Mouse (Mus musculus): ENCODE results near the gene Dync2li1. TPM values are rescaled to one million over a fixed set of nuclear protein-coding genes. Genes with fewer than 3 reads are reported as not detected.

The Dync2li1 gene
- polyA plus RNA-seq, 1 experiment from 2014 or later, result 36.9 TPM

- WGBS, result 94% methylated on average over 9 of the region's 9 CpGs
- no peak overlapping the region for H3K4me3 ChIP-seq
Measured at GRCm38 (mm10) chr17:84653544-84653943, 27.2 kb downstream of the Dync2li1 start.

GRCm38 (mm10) chr17:84656205-84656604 lies 29.9 kb downstream of the Dync2li1 start:
- Histone ChIP-seq H3K4me2 (peak overlapping the region; percentile 25; the same call in 1 of the 2 replicates), H3K9ac (0 out of 2 replicates have a peak overlapping the region, but pooled peaks have one; percentile 0), H3K27me3 (no peaks in the 10 kb centered on the region), H3K4me1 (replicated peaks) (peaks cover 33% of the 10 kb centered on the region), H3K9me3 (no peaks in the 10 kb centered on the region), H3K4me3 (no peak overlapping the region), H3K36me3 (peaks cover 4% of the 10 kb centered on the region; the same call in 1 of the 2 replicates), H3K27ac (peak overlapping the region; percentile 81)
- peak; percentile 20; the same call in 1 of the 2 replicates for ATAC-seq (ENCODE audit: low FRiP score)
- WGBS, result 52% methylated on average over 5 of the region's 5 CpGs

More at GRCm38 (mm10) chr17:84653544-84653943, 27.2 kb downstream of the Dync2li1 start:
- H3K36me3 ChIP-seq, result peaks cover 4% of the 10 kb centered on the region; the same call in 1 of the 2 replicates
- H3K27ac ChIP-seq, result no peak overlapping the region
- no peak for ATAC-seq (ENCODE audit: low FRiP score)
- no peak overlapping the region for H3K4me2 ChIP-seq
- H3K9me3 ChIP-seq, result no peaks in the 10 kb centered on the region
- peaks cover 26% of the 10 kb centered on the region for H3K4me1 ChIP-seq (replicated peaks)
- no peaks in the 10 kb centered on the region for H3K27me3 ChIP-seq
- H3K9ac ChIP-seq, result no peak overlapping the region

DNA sequence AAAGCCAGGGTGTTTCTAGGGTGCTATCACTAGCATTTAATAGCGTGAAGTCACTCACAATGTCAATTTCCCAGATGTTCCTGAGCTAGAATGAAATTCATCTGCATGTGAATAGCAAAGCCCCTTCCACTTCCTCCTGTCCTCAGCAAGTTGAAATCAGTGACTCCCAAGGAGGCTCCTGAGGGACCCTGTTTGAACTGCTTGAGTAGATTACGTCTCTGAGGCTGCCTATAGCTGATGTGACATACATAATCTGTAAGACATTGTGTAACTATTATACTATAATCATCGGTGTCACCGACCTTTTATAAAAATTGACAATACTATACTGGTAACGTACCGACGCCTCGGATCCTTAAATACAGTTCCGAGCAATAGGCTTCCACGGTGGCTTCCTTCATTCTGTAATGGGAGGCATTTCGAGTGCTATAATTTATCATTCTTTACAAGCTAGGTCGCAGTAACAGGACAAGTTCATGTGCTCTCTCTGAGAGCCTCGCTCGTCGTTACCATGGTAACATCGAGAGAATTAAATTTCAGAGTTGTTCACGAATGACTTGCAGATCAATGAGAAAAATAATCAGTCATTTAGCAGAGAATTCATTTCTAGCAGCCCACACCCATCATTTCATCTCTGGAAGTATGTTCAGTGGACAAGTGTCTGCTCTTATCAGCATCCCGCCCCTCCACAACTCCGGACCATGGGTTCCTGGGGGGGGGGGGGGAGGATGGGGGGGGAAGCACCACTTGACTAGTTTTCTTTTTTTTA lies 30.5 kb downstream of the Dync2li1 start:
- H3K27me3 ChIP-seq, result no peaks in the 10 kb centered on the region

GRCm38 (mm10) chr17:84657422-84657732 lies 31.1 kb downstream of the Dync2li1 start:
- peak; percentile 57; the same call in 1 of the 2 replicates for ATAC-seq (ENCODE audit: low FRiP score)
- Histone ChIP-seq H3K4me3 (no peak overlapping the region), H3K27me3 (no peaks in the 10 kb centered on the region), H3K9ac (no peak overlapping the region), H3K27ac (peak overlapping the region; percentile 81; the same call in 1 of the 2 replicates), H3K4me2 (no peak overlapping the region), H3K9me3 (no peaks in the 10 kb centered on the region), H3K36me3 (peaks cover 4% of the 10 kb centered on the region; the same call in 1 of the 2 replicates), H3K4me1 (replicated peaks) (peaks cover 33% of the 10 kb centered on the region)
- 63% methylated on average over 3 of the region's 3 CpGs for WGBS

More for the DNA sequence above, 30.5 kb downstream of the Dync2li1 start:
- H3K4me3 ChIP-seq, result no peak overlapping the region
- H3K9ac ChIP-seq, result 0 out of 2 replicates have a peak overlapping the region, but pooled peaks have one; percentile 0
- peak overlapping the region; percentile 81 for H3K27ac ChIP-seq
- peaks cover 33% of the 10 kb centered on the region for H3K4me1 ChIP-seq (replicated peaks)
- peak overlapping the region; percentile 25 for H3K4me2 ChIP-seq
- H3K36me3 ChIP-seq, result peaks cover 4% of the 10 kb centered on the region; the same call in 1 of the 2 replicates
- 34% methylated on average over 19 of the region's 19 CpGs for WGBS
- H3K9me3 ChIP-seq, result no peaks in the 10 kb centered on the region
- ATAC-seq (ENCODE audit: low FRiP score), result peak; percentile 80

DNA sequence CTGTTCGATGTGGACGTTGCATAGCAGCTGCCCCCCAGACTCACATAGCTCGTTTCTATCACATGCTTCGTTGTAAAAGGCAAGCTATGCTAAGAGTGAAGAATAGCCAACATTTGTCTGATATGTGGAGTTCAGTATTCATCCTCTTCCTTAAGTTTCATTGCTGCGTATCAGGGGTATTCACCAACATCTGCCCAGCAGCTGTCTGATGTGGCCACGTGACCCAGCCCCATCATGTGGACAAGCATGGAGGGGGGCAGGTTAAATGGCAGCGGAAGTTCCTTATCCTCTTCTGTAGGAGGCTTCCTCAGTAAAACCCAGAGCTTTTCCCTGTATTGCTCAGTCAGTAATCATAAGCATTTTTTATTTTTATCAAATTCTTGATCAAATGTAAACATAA lies 31.5 kb downstream of the Dync2li1 start:
- Histone ChIP-seq H3K27ac (peak overlapping the region; percentile 81; the same call in 1 of the 2 replicates), H3K27me3 (no peaks in the 10 kb centered on the region), H3K9me3 (no peaks in the 10 kb centered on the region), H3K4me3 (no peak overlapping the region), H3K4me1 (replicated peaks) (peaks cover 33% of the 10 kb centered on the region), H3K36me3 (peaks cover 4% of the 10 kb centered on the region; the same call in 1 of the 2 replicates), H3K4me2 (no peak overlapping the region), H3K9ac (no peak overlapping the region)
- no peak for ATAC-seq (ENCODE audit: low FRiP score)
- 69% methylated on average over 7 of the region's 7 CpGs for WGBS

- H3K27me3 ChIP-seq, result no peaks in the 10 kb centered on the region
- H3K4me3 ChIP-seq, result no peak overlapping the region
- 34% methylated on average over 5 of the region's 5 CpGs for WGBS
- H3K36me3 ChIP-seq, result peaks cover 2% of the 10 kb centered on the region; the same call in 1 of the 2 replicates
- no peak for ATAC-seq (ENCODE audit: low FRiP score)
- H3K9me3 ChIP-seq, result no peaks in the 10 kb centered on the region
- H3K4me2 ChIP-seq, result no peak overlapping the region
- H3K9ac ChIP-seq, result no peak overlapping the region
- no peak overlapping the region for H3K27ac ChIP-seq
- peaks cover 33% of the 10 kb centered on the region for H3K4me1 ChIP-seq (replicated peaks)
Measured at GRCm38 (mm10) chr17:84658195-84658594, 31.9 kb downstream of the Dync2li1 start.

DNA sequence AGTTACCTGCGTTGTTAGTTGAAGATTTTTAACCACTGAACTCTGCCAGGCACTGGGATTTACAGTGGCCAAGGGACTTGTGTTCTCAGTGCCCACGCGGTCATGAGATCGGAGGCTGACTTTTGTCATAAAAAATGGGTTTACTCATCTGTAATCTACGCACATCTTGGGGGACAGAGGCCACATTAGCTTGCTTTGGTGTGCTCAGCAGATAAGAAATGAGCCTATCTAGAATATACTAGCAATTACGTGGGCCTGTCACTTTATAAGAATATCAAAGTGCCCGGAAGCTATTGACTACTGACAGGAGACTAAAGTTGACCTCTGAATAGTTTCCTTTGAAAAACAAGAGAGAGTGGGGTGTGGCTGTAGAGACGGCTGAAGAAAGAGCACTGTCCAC lies 32.7 kb downstream of the Dync2li1 start:
- WGBS, result 66% methylated on average over 8 of the region's 8 CpGs
- Histone ChIP-seq H3K9me3 (no peaks in the 10 kb centered on the region), H3K4me2 (no peak overlapping the region), H3K27me3 (no peaks in the 10 kb centered on the region), H3K27ac (no peak overlapping the region), H3K4me3 (no peak overlapping the region), H3K9ac (no peak overlapping the region), H3K4me1 (replicated peaks) (peaks cover 33% of the 10 kb centered on the region), H3K36me3 (no peaks in the 10 kb centered on the region)
- ATAC-seq (ENCODE audit: low FRiP score), result no peak

DNA sequence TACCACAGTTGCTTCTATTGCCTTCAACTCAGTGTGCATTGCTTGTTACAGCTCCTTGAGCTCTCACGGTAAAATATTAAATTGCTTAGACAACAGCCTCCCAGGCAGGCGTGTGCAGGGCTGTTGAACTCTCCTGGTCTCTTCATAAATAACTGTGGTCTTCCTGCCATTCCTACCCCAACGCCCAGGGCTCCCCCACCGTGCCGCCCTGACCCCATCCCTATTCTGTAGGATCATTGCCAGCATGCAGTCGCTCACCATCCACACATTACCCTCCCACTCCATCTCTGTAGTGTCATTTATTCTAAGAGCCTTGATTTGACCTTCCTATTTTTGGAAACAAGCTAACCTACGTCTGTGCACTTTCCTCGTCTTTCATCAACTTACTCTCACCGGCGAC lies 38.8 kb downstream of the Dync2li1 start:
- no peak overlapping the region for H3K4me3 ChIP-seq
- no peak overlapping the region for H3K9ac ChIP-seq
- no peaks in the 10 kb centered on the region for H3K9me3 ChIP-seq
- H3K4me1 ChIP-seq (replicated peaks), result peaks cover 5% of the 10 kb centered on the region; the same call in 1 of the 2 replicates
- no peaks in the 10 kb centered on the region for H3K36me3 ChIP-seq
- H3K4me2 ChIP-seq, result no peak overlapping the region
- 44% methylated on average over 10 of the region's 10 CpGs for WGBS
- H3K27ac ChIP-seq, result no peak overlapping the region
- H3K27me3 ChIP-seq, result 0 out of 2 replicates have a peak, but pooled peaks cover 3% of the 10 kb centered on the region
- ATAC-seq (ENCODE audit: low FRiP score), result no peak

GRCm38 (mm10) chr17:84665691-84666090 lies 39.4 kb downstream of the Dync2li1 start:
- Histone ChIP-seq H3K4me2 (no peak overlapping the region), H3K4me3 (no peak overlapping the region), H3K9me3 (no peaks in the 10 kb centered on the region), H3K4me1 (replicated peaks) (peaks cover 5% of the 10 kb centered on the region; the same call in 1 of the 2 replicates), H3K27ac (no peak overlapping the region), H3K36me3 (no peaks in the 10 kb centered on the region), H3K27me3 (0 out of 2 replicates have a peak, but pooled peaks cover 3% of the 10 kb centered on the region), H3K9ac (no peak overlapping the region)
- WGBS, result 46% methylated on average over 9 of the region's 9 CpGs
- no peak for ATAC-seq (ENCODE audit: low FRiP score)

GRCm38 (mm10) chr17:84667848-84668247 lies 41.6 kb downstream of the Dync2li1 start:
- no peak overlapping the region for H3K4me3 ChIP-seq
- WGBS, result 96% methylated on average over 3 of the region's 3 CpGs

GRCm38 (mm10) chr17:84672376-84673369 lies 46.4 kb downstream of the Dync2li1 start:
- 77% methylated on average over 16 of the region's 16 CpGs for WGBS
- Histone ChIP-seq H3K27me3 (peaks cover 36% of the 10 kb centered on the region), H3K9me3 (no peaks in the 10 kb centered on the region), H3K4me2 (no peak overlapping the region), H3K4me1 (replicated peaks) (peaks cover 8% of the 10 kb centered on the region), H3K36me3 (no peaks in the 10 kb centered on the region), H3K9ac (no peak overlapping the region), H3K27ac (no peak overlapping the region), H3K4me3 (no peak overlapping the region)
- ATAC-seq (ENCODE audit: low FRiP score), result no peak

More at GRCm38 (mm10) chr17:84667848-84668247, 41.6 kb downstream of the Dync2li1 start:
- H3K9ac ChIP-seq, result no peak overlapping the region
- H3K4me1 ChIP-seq (replicated peaks), result peaks cover 5% of the 10 kb centered on the region; the same call in 1 of the 2 replicates
- H3K36me3 ChIP-seq, result no peaks in the 10 kb centered on the region
- ATAC-seq (ENCODE audit: low FRiP score), result no peak
- H3K27ac ChIP-seq, result no peak overlapping the region
- no peaks in the 10 kb centered on the region for H3K9me3 ChIP-seq
- no peak overlapping the region for H3K4me2 ChIP-seq
- H3K27me3 ChIP-seq, result 0 out of 2 replicates have a peak, but pooled peaks cover 3% of the 10 kb centered on the region

DNA sequence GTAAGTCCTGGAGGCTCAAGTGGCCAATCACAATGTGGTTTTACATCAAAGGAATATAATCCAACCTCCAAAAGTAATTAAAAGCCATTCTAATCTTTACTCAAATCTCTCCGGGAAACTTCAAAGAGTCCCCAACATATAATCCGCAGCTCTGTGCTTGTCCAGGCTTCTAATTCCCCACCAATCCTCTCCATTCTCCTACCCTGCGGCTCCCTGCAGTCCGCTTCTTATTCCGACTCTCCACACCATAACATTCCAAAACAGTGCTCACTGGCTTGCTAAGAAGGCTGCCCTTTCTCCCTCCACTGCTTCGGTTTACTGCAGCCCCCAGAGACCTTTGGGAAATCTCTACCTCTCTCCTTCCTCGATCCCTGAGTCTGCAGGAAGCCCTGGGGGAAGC lies 47.8 kb downstream of the Dync2li1 start:
- Histone ChIP-seq H3K27ac (no peak overlapping the region), H3K4me1 (replicated peaks) (peaks cover 8% of the 10 kb centered on the region), H3K9ac (no peak overlapping the region), H3K4me2 (no peak overlapping the region), H3K9me3 (no peaks in the 10 kb centered on the region), H3K27me3 (peaks cover 35% of the 10 kb centered on the region), H3K4me3 (no peak overlapping the region), H3K36me3 (no peaks in the 10 kb centered on the region)
- WGBS, result 33% methylated on average over 7 of the region's 7 CpGs
- no peak for ATAC-seq (ENCODE audit: low FRiP score)

All from hindbrain, embryonic 13.5 days (tissue).